Mouse (Mus musculus) hindlimb bud, embryonic 11.5 days (tissue): ENCODE results near the gene Tktl2.

Experiments used
- DNase-seq: peaks from one replicate; pipeline ENCODE4 v3.0.0-alpha.2; 2012; ENCODE audit warnings: low read depth, low spot score; ENCODE audit errors: extremely low spot score

The Tktl2 gene

DNA sequence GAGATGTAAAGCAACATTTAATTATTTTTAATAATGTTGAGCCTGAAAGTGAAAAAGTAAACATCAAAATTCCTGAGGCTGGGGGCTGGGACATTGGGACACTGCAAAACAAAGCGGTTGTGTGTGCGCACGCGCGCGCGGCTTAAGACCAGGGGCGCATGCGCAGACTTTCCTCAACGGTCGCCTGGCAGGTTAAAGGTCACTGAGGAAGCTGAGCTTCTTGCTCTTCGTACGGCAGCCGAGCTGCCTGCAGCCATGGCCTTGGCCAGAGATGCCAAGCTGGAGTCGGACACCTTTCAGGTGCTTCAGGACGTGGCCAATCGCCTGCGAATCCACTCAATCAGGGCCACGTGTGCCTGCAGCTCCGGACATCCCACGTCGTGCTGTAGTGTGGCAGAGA is at the start of gene Tktl2:
Gene Tktl2 (plus strand): TSS at position 220 of the 400 bp plus-strand sequence.
- no peak for DNase-seq

DNA sequence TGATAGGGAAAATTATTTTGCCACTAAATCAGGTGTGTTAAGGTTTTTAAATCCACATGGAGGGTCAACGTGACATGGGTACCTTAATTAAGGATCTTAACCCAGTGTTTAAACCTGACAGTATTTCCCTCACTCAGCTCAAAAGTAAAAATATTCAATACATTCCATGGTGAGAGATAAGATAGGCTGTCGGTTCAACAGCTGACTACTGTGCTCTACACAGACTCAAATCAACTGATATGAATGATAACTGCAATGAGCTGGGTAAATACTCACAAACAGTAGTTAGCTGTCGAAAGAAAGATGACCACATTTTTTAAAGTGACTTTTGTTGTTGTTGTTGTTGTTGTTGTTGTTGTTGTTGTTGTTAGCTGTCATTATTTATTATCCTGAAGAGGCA is 41.7 kb upstream of the Tktl2 start:
- DNase-seq = no peak

GRCm38 (mm10) chr8:66476880-66477279 is 34.7 kb upstream of the Tktl2 start:
- no peak for DNase-seq

DNA sequence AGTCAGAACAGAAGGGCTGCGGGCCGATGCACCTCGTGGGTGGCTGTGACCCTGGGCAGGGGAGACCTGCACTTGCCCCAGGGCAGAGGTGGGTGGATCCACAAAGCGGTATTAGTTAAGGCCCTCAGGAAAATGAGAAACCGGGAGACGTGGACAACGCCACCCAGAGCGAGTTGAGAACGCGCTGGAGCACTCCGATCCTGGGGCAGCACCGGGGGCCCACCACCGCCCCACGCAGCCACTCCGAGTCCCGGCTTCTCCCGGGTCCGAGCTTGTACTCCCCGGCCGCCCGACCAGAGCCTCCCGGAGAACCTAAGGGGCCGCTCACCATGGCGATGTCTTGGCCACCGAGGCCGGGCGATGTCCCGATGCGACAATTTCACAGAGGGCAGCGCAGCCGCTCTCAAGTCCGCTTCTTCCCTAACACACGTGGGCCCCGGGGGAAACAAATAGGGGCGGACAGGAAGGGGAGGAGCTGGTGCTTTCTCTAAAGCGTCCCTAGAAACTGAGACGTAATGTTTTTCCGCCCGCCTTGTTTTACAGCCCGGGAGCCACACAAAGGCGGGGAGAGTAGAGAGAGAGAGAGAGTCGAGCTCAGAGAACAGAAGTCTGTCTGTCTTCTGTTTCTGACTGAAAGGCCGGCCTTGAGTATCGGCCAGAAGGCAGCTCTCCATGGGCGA is 25.3 kb upstream of the Tktl2 start, which contains the start of gene Tma16:
Gene Tma16 (minus strand): TSS at position 447 of the 680 bp plus-strand sequence.
- DNase-seq = peak; percentile 72

GRCm38 (mm10) chr8:66488556-66488955 is 23.0 kb upstream of the Tktl2 start:
- DNase-seq = no peak

DNA sequence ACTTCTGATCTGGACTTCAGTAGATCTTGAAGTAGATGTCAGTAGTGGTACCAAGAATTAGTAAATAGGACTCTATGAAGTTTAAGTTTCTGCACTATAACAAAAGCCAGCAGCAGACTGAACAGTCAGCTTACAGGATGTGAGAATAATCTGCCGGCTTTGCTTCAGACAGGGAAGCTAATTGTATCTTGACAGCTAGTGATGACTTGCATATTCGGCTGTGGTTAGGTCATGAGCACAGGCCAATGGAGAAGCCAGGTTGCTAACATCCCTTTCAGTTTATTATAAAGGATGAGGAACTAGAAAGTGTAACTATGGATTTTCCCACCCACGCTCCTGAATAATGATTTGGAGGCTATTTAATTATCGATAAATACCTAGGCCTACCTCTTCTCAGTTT is 20.9 kb upstream of the Tktl2 start:
- DNase-seq = no peak

- DNase-seq = no peak
Observed at GRCm38 (mm10) chr8:66494496-66494895, 17.1 kb upstream of the Tktl2 start.

GRCm38 (mm10) chr8:66495726-66496125 is 15.8 kb upstream of the Tktl2 start:
- peak; percentile 30 for DNase-seq

DNA sequence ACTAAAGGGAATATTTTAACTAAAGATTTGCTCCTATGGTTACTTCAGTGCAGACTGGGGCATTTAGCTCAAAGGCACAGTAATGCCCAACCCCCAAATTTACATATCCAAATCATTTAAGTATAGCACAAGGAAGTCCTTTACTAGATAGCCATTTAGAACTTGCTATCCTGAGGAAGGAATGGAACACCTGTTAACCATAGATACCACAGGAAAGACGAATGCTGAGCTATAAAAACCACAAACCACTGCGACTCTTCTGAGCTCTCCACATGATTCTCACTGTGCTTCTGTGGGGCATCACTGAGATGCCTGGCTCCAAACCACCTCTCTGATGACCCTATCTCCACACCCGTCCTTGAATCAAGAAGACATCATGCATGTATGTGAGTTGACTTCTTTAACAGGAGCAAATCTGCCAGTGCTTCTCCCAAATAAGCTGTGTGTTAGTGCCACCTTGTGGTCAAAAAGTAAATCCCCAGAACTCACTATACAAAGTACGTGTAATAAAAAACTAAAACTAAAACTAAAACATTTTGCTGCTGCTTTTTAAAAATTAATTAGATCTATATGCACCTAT is 14.5 kb upstream of the Tktl2 start:
- peak; percentile 42 for DNase-seq

- DNase-seq = no peak
Observed at GRCm38 (mm10) chr8:66503381-66503780, 8.2 kb upstream of the Tktl2 start.

- DNase-seq = no peak
Observed at GRCm38 (mm10) chr8:66519149-66519548, 7.6 kb downstream of the Tktl2 start.

GRCm38 (mm10) chr8:66520576-66520975 is 9.0 kb downstream of the Tktl2 start:
- DNase-seq = no peak

GRCm38 (mm10) chr8:66550092-66550491 is 38.5 kb downstream of the Tktl2 start:
- no peak for DNase-seq
